7 mouse cellular contexts compared by ENCODE assay signal in the genomic region with DNA sequence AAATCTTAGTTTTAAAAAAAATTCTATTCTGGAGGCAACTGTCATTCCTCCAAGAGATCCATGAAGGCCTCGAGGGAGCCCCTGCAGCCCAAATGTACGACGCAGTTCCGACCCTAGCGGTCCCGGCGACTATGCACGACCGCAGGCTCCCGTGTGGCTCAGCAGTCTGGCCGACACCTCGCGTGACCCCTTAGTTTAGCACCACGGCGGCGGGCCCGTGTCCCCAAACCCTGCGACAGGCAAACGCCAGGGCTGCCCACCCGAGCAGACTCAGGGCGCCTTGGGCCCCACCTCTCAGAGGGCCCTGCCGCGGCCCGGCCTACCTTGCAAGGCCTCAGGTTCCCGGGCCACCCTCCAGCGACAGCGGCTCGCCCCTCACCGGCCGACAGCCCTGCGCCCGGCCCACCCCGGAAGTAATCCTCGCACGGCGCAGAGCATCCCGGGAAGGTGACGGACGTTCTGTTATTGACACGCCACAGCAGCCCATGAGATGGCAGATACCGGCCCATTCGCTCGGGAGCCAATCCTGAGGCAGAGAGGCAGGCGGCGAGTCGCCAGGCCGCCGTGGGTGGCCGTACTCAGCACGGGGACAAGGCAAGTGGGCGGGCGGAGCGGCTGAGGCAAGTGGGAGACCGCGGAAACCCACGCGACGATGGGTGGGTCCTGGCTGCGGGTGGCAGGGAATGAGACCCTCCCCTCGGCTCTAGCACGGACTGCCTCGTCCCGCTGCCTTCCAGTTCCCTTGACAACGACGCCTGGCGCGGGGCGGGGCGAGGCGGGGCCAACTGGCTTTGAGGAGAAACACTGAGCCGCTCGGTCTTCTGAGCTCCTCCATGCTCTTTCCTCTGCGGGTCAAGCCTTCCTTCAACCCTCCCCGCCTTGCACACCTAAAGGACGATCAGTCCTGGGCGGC. TPM values are rescaled to one million over a fixed set of nuclear protein-coding genes. Genes with fewer than 3 reads are reported as not detected.
DNase-seq lines count a peak whose midpoint lies in the region; ATAC-seq and TF ChIP-seq lines count a peak whose summit lies in the region.

Anks3 (minus strand) TSS at position 409 of the 913 bp plus-strand sequence.

- H3K4me2 ChIP-seq in intestine, postnatal 0 days (replicated peaks; ENCODE audit: low read depth): peak within 1 kb of the TSS; percentile 93
- H3K4me2 ChIP-seq in midbrain, embryonic 12.5 days (replicated peaks): peak within 1 kb of the TSS; percentile 80

- H3K27me3 ChIP-seq in intestine, postnatal 0 days (replicated peaks; ENCODE audit: control insufficient read depth, insufficient read depth, low read length): no peaks in the 10 kb centered on the region
- no peaks in the 10 kb centered on the region for H3K27me3 ChIP-seq in midbrain, embryonic 12.5 days
- H3K27me3 ChIP-seq in small intestine, adult 2 months (ENCODE audit: control insufficient read depth, insufficient read depth, low read length): no peaks in the 10 kb centered on the region

- WGBS in intestine, postnatal 0 days: under 1% methylated on average over 75 of the region's 76 CpGs
- whole genome bisulfite sequencing in midbrain, embryonic 12.5 days: under 1% methylated on average over 74 of the region's 76 CpGs
- under 1% methylated on average over 76 of the region's 76 CpGs for WGBS in small intestine, adult 2 months

- peak; percentile 99 for DNase-seq in adrenal gland, adult 8-10 months
- peak; percentile 94 for DNase-seq in embryo, embryonic 9.5 days (ENCODE audit: extremely low spot score)
- DNase-seq in gonadal fat pad, adult 2 months (ENCODE audit: low read depth): peak; percentile 64
- DNase-seq in left cerebral cortex, postnatal 4 days: peak; percentile 99

- H3K9me3 ChIP-seq in intestine, postnatal 0 days (ENCODE audit: control insufficient read depth): no peaks in the 10 kb centered on the region
- no peaks in the 10 kb centered on the region for H3K9me3 ChIP-seq in midbrain, embryonic 12.5 days

- H3K27ac ChIP-seq in intestine, postnatal 0 days (ENCODE audit: low read depth, low read length): peak within 1 kb of the TSS; percentile 73
- peak within 1 kb of the TSS; percentile 88 for H3K27ac ChIP-seq in midbrain, embryonic 12.5 days (replicated peaks)
- H3K27ac ChIP-seq in small intestine, adult 2 months (ENCODE audit: insufficient read depth, low read depth, low read length): peak within 1 kb of the TSS; percentile 44

- peak; percentile 97 for ATAC-seq in intestine, postnatal 0 days
- peak; percentile 98 for ATAC-seq in midbrain, embryonic 12.5 days (ENCODE audit: low FRiP score, low read depth)

- H3K36me3 ChIP-seq in intestine, postnatal 0 days (ENCODE audit: control insufficient read depth, insufficient read depth): peaks cover 5% of the 10 kb centered on the region; the same call in 1 of the 2 replicates
- H3K36me3 ChIP-seq in midbrain, embryonic 12.5 days: peaks cover 13% of the 10 kb centered on the region
- no peaks in the 10 kb centered on the region; the same call in 1 of the 2 replicates for H3K36me3 ChIP-seq in small intestine, adult 2 months (ENCODE audit: control insufficient read depth, insufficient read depth, low read length)

- TF ChIP-seq CTCF in intestine, postnatal 0 days (IDR thresholded peaks at IDR 0.05; ENCODE audit: low read depth): no peak
- TF ChIP-seq CTCF in small intestine, adult 2 months (IDR thresholded peaks at IDR 0.05; ENCODE audit: extremely low read depth, insufficient read length, insufficient replicate concordance, low read depth, low read length): no peak

- H3K9ac ChIP-seq in intestine, postnatal 0 days (ENCODE audit: low read depth, low read length): peak within 1 kb of the TSS; percentile 63
- H3K9ac ChIP-seq in midbrain, embryonic 12.5 days (replicated peaks): peak within 1 kb of the TSS; percentile 81

- TF ChIP-seq POLR2A in small intestine, adult 2 months (IDR thresholded peaks at IDR 0.05; ENCODE audit: low read depth, low read length): peak; percentile 28; the same call in 1 of the 2 replicates

- no peaks in the 10 kb centered on the region for H3K4me1 ChIP-seq in intestine, postnatal 0 days (replicated peaks; ENCODE audit: control insufficient read depth, insufficient read depth, low read length)
- H3K4me1 ChIP-seq in midbrain, embryonic 12.5 days: peaks cover 19% of the 10 kb centered on the region
- H3K4me1 ChIP-seq in small intestine, adult 2 months (ENCODE audit: control insufficient read depth, insufficient read depth, insufficient read length, low read length): peaks cover 13% of the 10 kb centered on the region; the same call in 1 of the 2 replicates

- intact Hi-C loops in left cerebral cortex, postnatal 4 days (cut with DNase I): no loop called here

- peak within 1 kb of the TSS; percentile 65 for H3K4me3 ChIP-seq in intestine, postnatal 0 days (ENCODE audit: low read depth, low read length)
- peak within 1 kb of the TSS; percentile 95 for H3K4me3 ChIP-seq in midbrain, embryonic 12.5 days
- peak within 1 kb of the TSS; percentile 72 for H3K4me3 ChIP-seq in small intestine, adult 2 months (ENCODE audit: low read depth, low read length)

RNA-seq across cellular contexts. Expression of gene Anks3, which starts in this region (rescaled TPM):
- total RNA-seq in adrenal gland, adult 8-10 months (2022): 10 to 100 TPM; 48.5 to 79.6 (median 58.6) TPM
- 48.1 and 58.8 TPM in 2 replicates for polyA plus RNA-seq in gonadal fat pad, adult 2 months (2012; rRNA removed)
- polyA plus RNA-seq in intestine, postnatal 0 days (2015; fragmentation: Nextera tagmentation; extraction: Ambion mirVana): 17.7 and 18.0 TPM in 2 replicates
- 10 to 100 TPM; 60.2 to 63.0 TPM for total RNA-seq in left cerebral cortex, postnatal 4 days (2021)
- 66.8 and 68.2 TPM in 2 replicates for polyA plus RNA-seq in midbrain, embryonic 12.5 days (2016; fragmentation: Nextera tagmentation; extraction: Ambion mirVana)
- polyA plus RNA-seq in small intestine, adult 2 months (2012; rRNA removed): 17.9 and 34.8 TPM in 2 replicates

Comparison
In these comparisons a context has a peak if more than half of its experiments do, and no peak if none do; other contexts are left out.
1. Peak in every context shown above with its lines: DNase-seq, ATAC-seq, H3K4me3 ChIP-seq and H3K27ac ChIP-seq.